Mouse (Mus musculus) kidney, adult 18-20 months (tissue): ENCODE results near the gene Cox4i2.

Experiments used
- DNase-seq: peaks from one replicate; pipeline ENCODE4 v3.0.0; 2021

Cox4i2 gene

GRCm38 (mm10) chr2:152804408-152805110 lies 50.6 kb downstream of the Cox4i2 start:
- DNase-seq, result peak; percentile 55

GRCm38 (mm10) chr2:152805111-152805490 lies 51.1 kb downstream of the Cox4i2 start:
- DNase-seq, result peak; percentile 16

GRCm38 (mm10) chr2:152806037-152806436 lies 52.1 kb downstream of the Cox4i2 start:
- DNase-seq, result peak; percentile 69

- DNase-seq, result peak; percentile 23
Observed at GRCm38 (mm10) chr2:152808178-152808577, 54.2 kb downstream of the Cox4i2 start.

GRCm38 (mm10) chr2:152810158-152810941 lies 56.4 kb downstream of the Cox4i2 start:
- DNase-seq, result peak; percentile 24

- peak; percentile 23 for DNase-seq
Observed at GRCm38 (mm10) chr2:152811336-152812165, 57.6 kb downstream of the Cox4i2 start.

- no peak for DNase-seq
Observed at GRCm38 (mm10) chr2:152813232-152813631, 59.3 kb downstream of the Cox4i2 start.

GRCm38 (mm10) chr2:152814213-152814874 lies 60.4 kb downstream of the Cox4i2 start:
- peak; percentile 62 for DNase-seq
